Mouse (Mus musculus): ENCODE data around the gene Pcyt2.

Gene Pcyt2

GRCm38 (mm10) chr11:120581490-120582267, 36.1 kb downstream of the Pcyt2 start, which contains the start of gene Arhgdia:
Arhgdia (minus strand) TSS chr11:120581624.
- DNase-seq (ENCODE audit: low read depth, low spot score) = peak; percentile 92

- peak; percentile 67 for DNase-seq (ENCODE audit: low read depth, low spot score)
These were observed 36.8 kb downstream of the Pcyt2 start for GRCm38 (mm10) chr11:120580871-120581331.

- DNase-seq (ENCODE audit: low read depth, low spot score) = peak; percentile 47
These were observed 37.5 kb downstream of the Pcyt2 start for GRCm38 (mm10) chr11:120580190-120580589.

- peak; percentile 80 for DNase-seq (ENCODE audit: low read depth, low spot score)
These were observed 38.2 kb downstream of the Pcyt2 start for GRCm38 (mm10) chr11:120579316-120580107.

- DNase-seq (ENCODE audit: low read depth, low spot score) = no peak
These were observed 39.0 kb downstream of the Pcyt2 start for GRCm38 (mm10) chr11:120578694-120579243.

- no peak for DNase-seq (ENCODE audit: low read depth, low spot score)
These were observed 39.6 kb downstream of the Pcyt2 start for GRCm38 (mm10) chr11:120578024-120578693.

GRCm38 (mm10) chr11:120577211-120578023, 40.3 kb downstream of the Pcyt2 start:
- peak; percentile 64 for DNase-seq (ENCODE audit: low read depth, low spot score)

GRCm38 (mm10) chr11:120576365-120576981, 41.3 kb downstream of the Pcyt2 start:
- no peak for DNase-seq (ENCODE audit: low read depth, low spot score)

GRCm38 (mm10) chr11:120575940-120576339, 41.8 kb downstream of the Pcyt2 start:
- DNase-seq (ENCODE audit: low read depth, low spot score) = no peak

- no peak for DNase-seq (ENCODE audit: low read depth, low spot score)
These were observed 42.7 kb downstream of the Pcyt2 start for GRCm38 (mm10) chr11:120575046-120575445.

- no peak for DNase-seq (ENCODE audit: low read depth, low spot score)
These were observed 43.5 kb downstream of the Pcyt2 start for GRCm38 (mm10) chr11:120574278-120574600.

- peak; percentile 87 for DNase-seq (ENCODE audit: low read depth, low spot score)
These were observed 44.0 kb downstream of the Pcyt2 start for GRCm38 (mm10) chr11:120573585-120574277.

GRCm38 (mm10) chr11:120572752-120573584, 44.8 kb downstream of the Pcyt2 start, which contains the start of gene P4hb:
P4hb (minus strand) TSS chr11:120573253.
- peak; percentile 100 for DNase-seq (ENCODE audit: low read depth, low spot score)

GRCm38 (mm10) chr11:120572417-120572751, 45.4 kb downstream of the Pcyt2 start:
- DNase-seq (ENCODE audit: low read depth, low spot score) = no peak

GRCm38 (mm10) chr11:120571754-120572416, 45.9 kb downstream of the Pcyt2 start:
- DNase-seq (ENCODE audit: low read depth, low spot score) = no peak

- no peak for DNase-seq (ENCODE audit: low read depth, low spot score)
These were observed 46.6 kb downstream of the Pcyt2 start for GRCm38 (mm10) chr11:120571122-120571521.

- no peak for DNase-seq (ENCODE audit: low read depth, low spot score)
These were observed 49.4 kb downstream of the Pcyt2 start for GRCm38 (mm10) chr11:120568324-120568723.

GRCm38 (mm10) chr11:120565114-120565513, 52.6 kb downstream of the Pcyt2 start:
- no peak for DNase-seq (ENCODE audit: low read depth, low spot score)
